Mouse (Mus musculus) forebrain, embryonic 14.5 days (tissue): Measurements from ENCODE around the gene Zfp335. TPM values are rescaled to one million over a fixed set of nuclear protein-coding genes. Genes with fewer than 3 reads are reported as not detected.

Experiments
- polyA plus RNA-seq: library from polyadenylated mRNA; unstranded; fragments of >200 nt; fragmentation: Nextera tagmentation; extraction: Ambion mirVana; gene quantifications from 2 replicates; pipeline ENCODE4 v1.2.1, GENCODE M21; 2014

Gene Zfp335
- polyA plus RNA-seq, 1 experiment from 2014 or later = 8.9 TPM

Other genes with a start within 250 kb of the Zfp335 start
- gene Wfdc11, start 237.7 kb downstream of the Zfp335 start, polyA plus RNA-seq = not detected in 2 replicates
- not detected in 2 replicates for gene Wfdc13, start 226.7 kb downstream of the Zfp335 start, polyA plus RNA-seq
- not detected in 2 replicates for gene Spint4, start 213.3 kb downstream of the Zfp335 start, polyA plus RNA-seq
- not detected in 2 replicates for gene Spint5, start 196.5 kb downstream of the Zfp335 start, polyA plus RNA-seq
- gene Wfdc3, start 165.8 kb downstream of the Zfp335 start, polyA plus RNA-seq = 0.35 and 0.77 TPM in 2 replicates
- 62.2 and 64.9 TPM in 2 replicates for gene Dnttip1, start 165.8 kb downstream of the Zfp335 start, polyA plus RNA-seq
- 162 and 198 TPM in 2 replicates for gene Ube2c, start 141.9 kb downstream of the Zfp335 start, polyA plus RNA-seq
- gene Tnnc2, start 131.8 kb downstream of the Zfp335 start, polyA plus RNA-seq = not detected in 2 replicates
- gene Snx21, start 125.9 kb downstream of the Zfp335 start, polyA plus RNA-seq = 20.4 and 22.8 TPM in 2 replicates
- 12.0 and 14.3 TPM in 2 replicates for gene Acot8, start 106.9 kb downstream of the Zfp335 start, polyA plus RNA-seq
- gene Zswim3, start 106.7 kb downstream of the Zfp335 start, polyA plus RNA-seq = 13.0 and 15.0 TPM in 2 replicates
- gene Zswim1, start 89.1 kb downstream of the Zfp335 start, polyA plus RNA-seq = 19.5 and 23.5 TPM in 2 replicates
- 0.30 TPM in 1 of 2 replicates, not detected in the other for gene Spata25, start 83.2 kb downstream of the Zfp335 start, polyA plus RNA-seq
- 79.5 and 84.4 TPM in 2 replicates for gene Ctsa, start 78.9 kb downstream of the Zfp335 start, polyA plus RNA-seq
- 3.9 and 5.8 TPM in 2 replicates for gene Neurl2, start 78.3 kb downstream of the Zfp335 start, polyA plus RNA-seq
- gene Pltp, start 54.0 kb downstream of the Zfp335 start, polyA plus RNA-seq = 58.4 and 80.3 TPM in 2 replicates
- 83.9 and 85.1 TPM in 2 replicates for gene Pcif1, start 32.5 kb downstream of the Zfp335 start, polyA plus RNA-seq
- gene Mmp9, start 29.0 kb upstream of the Zfp335 start, polyA plus RNA-seq = 12.8 and 15.5 TPM in 2 replicates
- gene Slc12a5, start 49.0 kb upstream of the Zfp335 start, polyA plus RNA-seq = 15.1 and 17.7 TPM in 2 replicates
- gene Ncoa5, start 123.1 kb upstream of the Zfp335 start, polyA plus RNA-seq = 69.6 and 95.3 TPM in 2 replicates
- 7.4 and 8.2 TPM in 2 replicates for gene Cd40, start 143.9 kb upstream of the Zfp335 start, polyA plus RNA-seq
- gene 1700025C18Rik, start 179.0 kb upstream of the Zfp335 start, polyA plus RNA-seq = not detected in 2 replicates